Mouse (Mus musculus) forebrain, embryonic 16.5 days (tissue): ENCODE results near the gene Helz2. TPM values are rescaled to one million over a fixed set of nuclear protein-coding genes. Genes with fewer than 3 reads are reported as not detected.

Experiments used
- ATAC-seq: fragments of 200-750 bp; cut with Nextera tagmentation; 2 replicates; pipeline ENCODE4 v1.8.0; 2017; ENCODE audit warnings: mild to moderate bottlenecking, moderate library complexity
- H3K27ac ChIP-seq: fragments of 300-500 bp; sonication (generic); 2 replicates; pipeline ENCODE4 v1.5.1; 2014; ENCODE audit warnings: low read length, control low read depth
- H3K27me3 ChIP-seq: fragments of 300-500 bp; sonication (generic); replicated peaks from 2 replicates; pipeline ENCODE4 v1.6.1; 2014; ENCODE audit warnings: low read length; ENCODE audit not compliant: control insufficient read depth, insufficient read depth
- H3K36me3 ChIP-seq: fragments of 300-500 bp; sonication (generic); 2 replicates; pipeline ENCODE4 v1.6.1; 2014; ENCODE audit not compliant: control insufficient read depth, insufficient read depth
- H3K4me1 ChIP-seq: fragments of 300-500 bp; sonication (generic); replicated peaks from 2 replicates; pipeline ENCODE4 v1.6.1; 2014; ENCODE audit warnings: low read length; ENCODE audit not compliant: control insufficient read depth, insufficient read depth
- H3K4me2 ChIP-seq: fragments of 300-500 bp; sonication (generic); 2 replicates; pipeline ENCODE4 v1.6.1; 2014; ENCODE audit warnings: mild to moderate bottlenecking, low read length, control low read depth
- H3K4me3 ChIP-seq: fragments of 300-500 bp; sonication (generic); replicated peaks from 2 replicates; pipeline ENCODE4 v1.5.1; 2014; ENCODE audit warnings: mild to moderate bottlenecking, low read length, control low read depth
- H3K9ac ChIP-seq: fragments of 300-500 bp; sonication (generic); replicated peaks from 2 replicates; pipeline ENCODE4 v1.6.1; 2014; ENCODE audit warnings: low read depth, low read length, control low read depth
- H3K9me3 ChIP-seq: fragments of 300-500 bp; sonication (generic); 2 replicates; pipeline ENCODE4 v1.6.1; 2016; ENCODE audit warnings: low read length; ENCODE audit not compliant: control insufficient read depth
- WGBS: fragments of 180-500 bp; shearing (Covaris S2); extraction: QIAGEN DNeasy Blood & Tissue Kit; methylation state at CpG from one replicate; pipeline ENCODE4 v1.1.7; 2014; 5-methylcytosine and 5-hydroxymethylcytosine counted together
- polyA plus RNA-seq: library from polyadenylated mRNA; unstranded; fragments of >200 nt; fragmentation: Nextera tagmentation; extraction: Ambion mirVana; gene quantifications from 2 replicates; pipeline ENCODE4 v1.2.1, GENCODE M21; 2015

Helz2 gene
- polyA plus RNA-seq, 1 experiment from 2014 or later = 0.42 TPM

- WGBS = 88% methylated on average over 13 of the region's 13 CpGs
- H3K4me1 ChIP-seq = 0 out of 2 replicates have a peak, but pooled peaks cover 2% of the 10 kb centered on the region
- ATAC-seq = no peak
- H3K36me3 ChIP-seq = no peaks in the 10 kb centered on the region
- H3K9me3 ChIP-seq = no peaks in the 10 kb centered on the region
- no peak overlapping the region for H3K27ac ChIP-seq
- no peak overlapping the region for H3K4me2 ChIP-seq
- H3K9ac ChIP-seq = no peak overlapping the region
- H3K27me3 ChIP-seq = no peaks in the 10 kb centered on the region
- H3K4me3 ChIP-seq = no peak overlapping the region
Observed at GRCm38 (mm10) chr2:181240806-181241440, 904 bp downstream of the Helz2 start.

- H3K9me3 ChIP-seq = no peaks in the 10 kb centered on the region
- 90% methylated on average over 9 of the region's 9 CpGs for WGBS
- no peak overlapping the region for H3K4me2 ChIP-seq
- 0 out of 2 replicates have a peak, but pooled peaks cover 2% of the 10 kb centered on the region for H3K4me1 ChIP-seq
- no peak overlapping the region for H3K9ac ChIP-seq
- no peak for ATAC-seq
- no peak overlapping the region for H3K27ac ChIP-seq
- H3K4me3 ChIP-seq = no peak overlapping the region
- no peaks in the 10 kb centered on the region for H3K36me3 ChIP-seq
- H3K27me3 ChIP-seq = no peaks in the 10 kb centered on the region
Observed at GRCm38 (mm10) chr2:181239261-181239660, 2.6 kb downstream of the Helz2 start.

GRCm38 (mm10) chr2:181238861-181239260 is 3.0 kb downstream of the Helz2 start:
- H3K27ac ChIP-seq = no peak overlapping the region
- WGBS = 69% methylated on average over 2 of the region's 2 CpGs
- no peaks in the 10 kb centered on the region for H3K27me3 ChIP-seq
- H3K9ac ChIP-seq = no peak overlapping the region
- no peak overlapping the region for H3K4me3 ChIP-seq
- no peaks in the 10 kb centered on the region for H3K9me3 ChIP-seq
- 0 out of 2 replicates have a peak, but pooled peaks cover 2% of the 10 kb centered on the region for H3K4me1 ChIP-seq
- no peak for ATAC-seq
- no peaks in the 10 kb centered on the region for H3K36me3 ChIP-seq
- H3K4me2 ChIP-seq = no peak overlapping the region

GRCm38 (mm10) chr2:181238091-181238610 is 3.7 kb downstream of the Helz2 start:
- Histone ChIP-seq H3K4me3 (no peak overlapping the region), H3K9me3 (no peaks in the 10 kb centered on the region), H3K27ac (no peak overlapping the region), H3K36me3 (no peaks in the 10 kb centered on the region), H3K4me2 (no peak overlapping the region), H3K9ac (no peak overlapping the region), H3K27me3 (no peaks in the 10 kb centered on the region), H3K4me1 (0 out of 2 replicates have a peak, but pooled peaks cover 2% of the 10 kb centered on the region)
- 78% methylated on average over 10 of the region's 10 CpGs for WGBS
- no peak for ATAC-seq

GRCm38 (mm10) chr2:181237251-181238014 is 4.4 kb downstream of the Helz2 start:
- H3K4me1 ChIP-seq = 0 out of 2 replicates have a peak, but pooled peaks cover 2% of the 10 kb centered on the region
- H3K27me3 ChIP-seq = no peaks in the 10 kb centered on the region
- H3K9me3 ChIP-seq = no peaks in the 10 kb centered on the region
- WGBS = 89% methylated on average over 17 of the region's 17 CpGs
- H3K4me3 ChIP-seq = no peak overlapping the region
- H3K36me3 ChIP-seq = no peaks in the 10 kb centered on the region
- no peak overlapping the region for H3K27ac ChIP-seq
- no peak overlapping the region for H3K9ac ChIP-seq
- no peak for ATAC-seq
- no peak overlapping the region for H3K4me2 ChIP-seq

- H3K4me3 ChIP-seq = no peak overlapping the region
- 85% methylated on average over 23 of the region's 23 CpGs for WGBS
- H3K27me3 ChIP-seq = no peaks in the 10 kb centered on the region
- H3K4me2 ChIP-seq = no peak overlapping the region
- no peak overlapping the region for H3K27ac ChIP-seq
- H3K36me3 ChIP-seq = no peaks in the 10 kb centered on the region
- no peak for ATAC-seq
- no peaks in the 10 kb centered on the region for H3K9me3 ChIP-seq
- H3K4me1 ChIP-seq = no peaks in the 10 kb centered on the region
- H3K9ac ChIP-seq = no peak overlapping the region
Observed at GRCm38 (mm10) chr2:181235681-181236566, 5.9 kb downstream of the Helz2 start.

GRCm38 (mm10) chr2:181234680-181235079 is 7.1 kb downstream of the Helz2 start:
- H3K27me3 ChIP-seq = no peaks in the 10 kb centered on the region
- no peak for ATAC-seq
- WGBS = 90% methylated on average over 11 of the region's 11 CpGs
- no peaks in the 10 kb centered on the region for H3K9me3 ChIP-seq
- H3K4me1 ChIP-seq = no peaks in the 10 kb centered on the region
- no peak overlapping the region for H3K4me2 ChIP-seq
- H3K27ac ChIP-seq = no peak overlapping the region
- H3K36me3 ChIP-seq = no peaks in the 10 kb centered on the region
- no peak overlapping the region for H3K4me3 ChIP-seq
- no peak overlapping the region for H3K9ac ChIP-seq

- 89% methylated on average over 15 of the region's 15 CpGs for WGBS
- Histone ChIP-seq H3K9ac (no peak overlapping the region), H3K4me3 (no peak overlapping the region), H3K27ac (no peak overlapping the region), H3K36me3 (no peaks in the 10 kb centered on the region), H3K27me3 (no peaks in the 10 kb centered on the region), H3K9me3 (no peaks in the 10 kb centered on the region), H3K4me2 (no peak overlapping the region), H3K4me1 (no peaks in the 10 kb centered on the region)
- no peak for ATAC-seq
Observed at GRCm38 (mm10) chr2:181233443-181233842, 8.4 kb downstream of the Helz2 start.

- Histone ChIP-seq H3K9ac (no peak overlapping the region), H3K4me1 (no peaks in the 10 kb centered on the region), H3K36me3 (no peaks in the 10 kb centered on the region), H3K4me2 (no peak overlapping the region), H3K27me3 (no peaks in the 10 kb centered on the region), H3K4me3 (no peak overlapping the region), H3K27ac (no peak overlapping the region), H3K9me3 (no peaks in the 10 kb centered on the region)
- no peak for ATAC-seq
- 69% methylated on average over 19 of the region's 20 CpGs for WGBS
Observed at GRCm38 (mm10) chr2:181231171-181231570, 10.7 kb downstream of the Helz2 start.
